Mouse (Mus musculus) heart, postnatal 25 days (tissue): ENCODE results near the gene Lilra6. TPM values are rescaled to one million over a fixed set of nuclear protein-coding genes. Genes with fewer than 3 reads are reported as not detected.
"Not testable (repeated sequence)": the region's sequence is repeated elsewhere in the genome, so short reads cannot be mapped to it uniquely, and the experiment has no call there.

Source experiments
- DNase-seq: peaks from one replicate; pipeline ENCODE4 v3.0.0; 2022; ENCODE audit warnings: low spot score
- intact Hi-C: fragments of 180-260 bp; cut with DNase I; formaldehyde crosslinking; loops from one replicate; pipeline ENCODE4 v1.15.1; 2025
- total RNA-seq, 2 experiments: library from RNA; stranded (reverse); gene quantifications; 2 replicates each; pipeline ENCODE4 v1.2.3; 2021

Gene Lilra6
- total RNA-seq, result under 1 TPM; 0.34 to 0.36 TPM

- intact Hi-C loops, DNase-seq: not testable (repeated sequence)
Measured at GRCm38 (mm10) chr7:3915387-3915786, at the start of gene Lilra6. TSS of gene Lilra6 (minus strand) at chr7:3915503.

DNA sequence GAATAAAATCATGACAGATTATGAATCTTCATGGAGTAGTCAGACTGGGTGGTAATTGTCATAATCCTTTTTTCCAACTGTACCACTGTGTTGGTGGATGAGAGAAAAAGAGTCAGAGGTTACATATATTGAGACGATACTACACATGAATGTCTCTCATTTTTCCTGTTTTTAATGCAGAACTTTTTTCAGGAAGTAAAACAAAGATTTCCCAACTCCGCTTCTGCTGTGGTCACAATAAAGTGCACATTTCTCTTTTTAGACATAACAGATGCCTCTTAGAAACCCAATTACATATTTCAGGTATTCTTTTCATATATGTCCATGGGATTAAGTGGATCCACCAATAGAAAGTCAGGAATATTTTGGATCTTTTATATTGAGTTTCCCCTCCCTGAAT, 46.7 kb upstream of the Lilra6 start:
- no peak for DNase-seq

GRCm38 (mm10) chr7:3957387-3957786, 42.1 kb upstream of the Lilra6 start:
- intact Hi-C loops, result no loop called here
- DNase-seq, result no peak

More for the DNA sequence above, 46.7 kb upstream of the Lilra6 start:
- intact Hi-C loops, result no loop called here

GRCm38 (mm10) chr7:3949159-3949558, 33.9 kb upstream of the Lilra6 start:
- intact Hi-C loops, result no loop called here
- DNase-seq, result no peak

DNA sequence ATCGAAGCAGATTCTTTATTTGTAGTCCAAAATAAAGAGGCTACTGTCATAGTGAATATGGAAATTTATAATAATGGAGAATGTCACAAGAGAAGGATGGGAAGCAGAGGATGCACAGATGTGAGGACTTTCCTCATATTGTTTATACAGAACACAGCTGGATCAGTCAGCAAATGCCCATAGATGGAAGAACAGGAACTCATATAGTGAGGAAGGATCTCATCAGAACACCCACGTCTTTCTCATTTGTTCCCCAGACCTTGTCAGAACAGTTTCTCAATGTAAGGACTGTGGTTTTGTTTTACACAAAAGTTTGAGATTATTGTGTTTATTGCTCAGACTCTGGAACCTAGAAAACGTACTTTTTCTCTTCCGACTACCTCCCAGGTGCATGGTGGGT, 32.9 kb upstream of the Lilra6 start:
- no peak for DNase-seq
- intact Hi-C loops, result no loop called here

DNA sequence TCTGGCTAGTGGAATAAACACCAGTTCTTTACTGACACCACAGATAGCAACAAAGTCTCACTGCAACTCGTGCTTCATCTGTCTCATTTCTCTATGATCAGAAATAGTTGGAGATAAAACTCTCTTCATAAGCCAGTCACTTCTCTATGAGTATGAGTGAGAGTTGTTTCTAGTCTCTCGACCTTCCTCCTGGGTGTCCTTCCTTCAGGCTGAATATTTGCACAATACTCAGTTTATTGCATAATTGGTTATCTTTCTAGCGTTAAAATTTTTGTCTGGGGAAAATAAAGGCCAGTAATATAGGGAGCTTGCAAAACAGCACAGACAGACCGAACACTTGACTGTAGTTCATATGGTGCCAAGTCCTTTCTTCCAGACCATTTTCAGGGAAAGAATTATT, 30.8 kb upstream of the Lilra6 start:
- intact Hi-C loops, result no loop called here
- no peak for DNase-seq

DNA sequence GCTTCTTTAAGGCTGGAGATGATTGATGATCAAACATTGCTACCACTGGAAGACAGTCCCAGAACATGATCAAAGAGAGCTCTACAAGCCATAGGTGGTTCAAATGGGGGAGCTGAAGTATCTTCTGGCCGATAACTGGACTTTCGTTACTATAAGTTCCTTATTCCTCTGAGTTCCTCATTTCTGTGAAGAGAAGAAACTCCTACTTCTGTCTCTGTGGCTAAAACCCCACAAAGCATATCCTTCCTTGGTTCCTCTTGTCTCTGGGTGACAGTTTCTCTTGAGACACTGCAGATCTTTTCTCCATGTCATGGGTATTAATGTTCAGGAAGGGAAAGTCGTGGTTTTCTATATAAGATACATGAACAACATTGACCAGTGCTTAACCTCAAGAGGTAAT, 25.6 kb upstream of the Lilra6 start:
- intact Hi-C loops, result no loop called here
- DNase-seq, result no peak

DNA sequence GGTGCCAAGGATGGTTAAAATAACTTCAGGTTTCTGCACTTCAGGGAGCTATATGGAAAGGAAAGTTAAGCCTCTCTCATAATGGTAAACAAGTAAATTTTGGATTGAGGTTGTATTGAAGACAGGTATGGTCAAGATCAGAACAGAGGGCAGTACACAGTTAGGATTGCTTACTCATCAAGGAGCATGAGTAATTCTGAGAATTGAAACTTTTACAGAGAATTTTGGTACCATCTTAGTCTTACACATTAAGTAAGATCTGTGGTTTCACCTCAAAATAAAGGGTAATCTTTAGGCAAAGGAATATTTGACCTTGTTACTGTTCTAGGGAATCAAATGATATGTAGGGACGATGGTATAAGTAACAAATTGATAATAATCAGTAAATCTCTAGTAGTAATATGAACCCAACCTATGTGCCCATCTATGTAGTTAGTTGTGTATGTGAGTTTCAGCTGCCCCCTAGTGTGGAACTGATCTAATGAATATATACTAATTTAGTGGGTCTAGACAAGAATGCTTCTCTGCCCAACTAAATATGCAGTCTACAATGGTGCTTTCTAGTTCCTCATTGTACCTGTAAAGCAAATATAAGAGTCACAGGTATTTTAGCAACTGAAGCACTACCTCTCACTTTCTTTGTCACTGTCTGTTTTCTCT, 24.7 kb upstream of the Lilra6 start:
- no peak for DNase-seq
- intact Hi-C loops, result no loop called here

GRCm38 (mm10) chr7:3935473-3935872, 20.2 kb upstream of the Lilra6 start:
- DNase-seq, intact Hi-C loops: not testable (repeated sequence)

GRCm38 (mm10) chr7:3903704-3904103, 11.6 kb downstream of the Lilra6 start:
- intact Hi-C loops, result loop anchor here (5.0 kb wide), 1 partner anchor 296 kb away; no protein-coding TSS in a partner anchor
- DNase-seq, result no peak

- intact Hi-C loops, result not testable (repeated sequence)
- peak; percentile 9 for DNase-seq
Measured at GRCm38 (mm10) chr7:3898036-3898590, 17.2 kb downstream of the Lilra6 start, which contains the start of gene Gm14548. TSS of gene Gm14548 (minus strand) at chr7:3898120.

GRCm38 (mm10) chr7:3875032-3875431, 40.3 kb downstream of the Lilra6 start:
- DNase-seq, intact Hi-C loops: not testable (repeated sequence)

Other genes with a start within 250 kb of the Lilra6 start
- 10 to 100 TPM; 10.0 to 11.4 TPM for gene Leng1, start 249.7 kb downstream of the Lilra6 start, total RNA-seq
- under 1 TPM; 0.45 to 0.83 TPM for gene Tmc4, start 237.9 kb downstream of the Lilra6 start, total RNA-seq
- gene Tsen34, start 222.6 kb downstream of the Lilra6 start, total RNA-seq, result 10 to 100 TPM; 68.3 to 73.4 TPM
- 10 to 100 TPM; 17.1 to 17.9 TPM for gene Mboat7, start 222.0 kb downstream of the Lilra6 start, total RNA-seq
- 100 to 1,000 TPM; 589 to 617 TPM for gene Rps9, start 211.5 kb downstream of the Lilra6 start, total RNA-seq
- 1 to 10 TPM; 1.3 to 2.1 TPM for gene Pirb, start 195.1 kb downstream of the Lilra6 start, total RNA-seq
- gene Gm15448, start 89.8 kb downstream of the Lilra6 start, total RNA-seq, result under 1 TPM; 0.20 to 0.39 TPM
- under 1 TPM; 0.23 to 0.56 TPM for gene Pira2, start 70.5 kb downstream of the Lilra6 start, total RNA-seq
- under 1 TPM; 0.17 to 0.18 TPM for gene Gm14548, start 17.4 kb downstream of the Lilra6 start, total RNA-seq
- gene Lair1, start 147.7 kb upstream of the Lilra6 start, total RNA-seq, result 1 to 10 TPM; 1.1 to 1.3 TPM
- gene Ttyh1, start 203.9 kb upstream of the Lilra6 start, total RNA-seq, result under 1 TPM; 0.68 to 0.75 TPM
- gene Leng8, start 221.5 kb upstream of the Lilra6 start, total RNA-seq, result 10 to 100 TPM; 37.4 to 40.9 TPM
- 1 to 10 TPM; 2.5 to 3.2 TPM for gene Leng9, start 234.9 kb upstream of the Lilra6 start, total RNA-seq
- gene Cdc42ep5, start 249.4 kb upstream of the Lilra6 start, total RNA-seq, result 1 to 10 TPM; 5.7 to 5.9 TPM